Mouse (Mus musculus): ENCODE measurements at regions not wholly inside any gene's neighbourhood (a gene's known extent, or its start where the extent isn't known, plus 50 kb on each side); places are given as distances from the start of the nearest gene placed in this dataset.

DNA sequence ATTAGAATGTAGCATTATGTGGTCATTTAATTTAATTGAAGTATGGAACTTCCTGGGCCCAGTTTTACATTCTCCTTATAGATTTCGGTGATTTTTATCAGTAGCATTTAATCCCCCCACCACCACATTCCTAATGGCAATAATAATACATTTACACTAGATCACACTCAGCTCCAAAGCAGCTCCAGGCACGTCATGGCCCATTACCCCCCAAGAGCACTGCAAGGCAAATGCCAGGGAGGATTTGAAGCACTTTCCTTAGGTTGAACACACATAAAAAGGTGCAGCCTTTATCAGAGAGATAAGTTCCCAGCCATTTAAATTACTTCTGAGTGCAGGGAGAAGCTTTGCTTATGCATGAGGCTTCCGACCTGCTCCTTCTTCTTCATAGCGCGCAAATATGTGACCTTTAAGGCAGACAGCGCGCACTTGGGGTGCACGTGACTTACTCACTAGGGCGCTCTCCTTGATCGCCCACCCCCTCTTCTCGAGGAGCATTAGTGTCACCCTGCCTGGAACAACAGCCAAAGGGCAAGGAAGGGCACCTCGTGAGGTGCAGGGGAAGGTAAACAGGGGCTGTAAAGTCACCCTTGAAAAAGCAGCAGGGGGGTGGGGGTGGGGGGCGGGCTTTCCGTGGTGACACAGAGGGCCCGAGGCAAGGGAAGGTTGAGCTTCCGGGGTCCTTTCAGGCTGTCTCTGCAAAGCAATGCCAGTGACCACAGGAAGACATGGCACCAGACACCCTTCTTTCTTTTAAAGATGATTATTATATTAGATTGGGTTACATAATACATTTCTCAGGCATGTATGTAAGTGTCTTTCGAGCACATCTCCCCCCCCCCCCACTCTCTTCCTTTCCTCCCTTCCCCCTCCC lies 160.8 kb upstream of the Spats2l start:
- DNase-seq, result no peak
- H3K4me3 ChIP-seq (replicated peaks; ENCODE audit: extremely low read depth, low read depth, low read length), result peak overlapping the region; percentile 4
- 29% methylated on average over 17 of the region's 17 CpGs for WGBS

DNA sequence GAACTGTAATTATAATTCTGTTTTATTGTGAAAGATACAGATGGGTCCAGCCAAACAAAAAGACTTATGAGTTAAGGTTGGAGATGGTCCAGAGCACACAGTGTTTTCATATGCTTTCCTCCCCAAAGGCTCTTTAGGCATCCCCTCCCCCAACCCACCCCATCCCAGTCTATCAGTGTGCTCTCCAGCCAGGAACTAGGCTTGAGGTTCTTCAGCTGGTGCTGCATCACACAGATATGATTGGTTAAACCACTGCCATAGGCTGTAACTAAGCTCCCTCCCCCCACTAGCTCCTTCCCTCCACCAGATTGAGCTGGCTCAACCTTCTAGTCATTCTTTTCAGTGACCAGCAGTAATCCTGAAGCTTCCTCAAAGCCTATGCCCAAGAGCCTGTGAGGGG lies 158.8 kb upstream of the Spats2l start:
- Histone ChIP-seq H3K4me1 (ENCODE audit: control insufficient read depth, insufficient read depth, low read length) (no peaks in the 10 kb centered on the region; the same call in 1 of the 2 replicates), H3K4me3 (replicated peaks; ENCODE audit: extremely low read depth, low read depth, low read length) (no peak overlapping the region)
- TF ChIP-seq CTCF (IDR thresholded peaks at IDR 0.05; ENCODE audit: insufficient read depth, low read length) (no peak), POLR2A (IDR thresholded peaks at IDR 0.05; ENCODE audit: borderline replicate concordance, extremely low read depth, low read depth, low read length) (no peak)
- DNase-seq, result no peak

More for the DNA sequence above, 160.8 kb upstream of the Spats2l start:
- H3K4me1 ChIP-seq (ENCODE audit: control insufficient read depth, insufficient read depth, low read length), result no peaks in the 10 kb centered on the region; the same call in 1 of the 2 replicates
- TF ChIP-seq POLR2A (IDR thresholded peaks at IDR 0.05; ENCODE audit: borderline replicate concordance, extremely low read depth, low read depth, low read length), result no peak
- TF ChIP-seq CTCF (IDR thresholded peaks at IDR 0.05; ENCODE audit: insufficient read depth, low read length), result no peak

DNA sequence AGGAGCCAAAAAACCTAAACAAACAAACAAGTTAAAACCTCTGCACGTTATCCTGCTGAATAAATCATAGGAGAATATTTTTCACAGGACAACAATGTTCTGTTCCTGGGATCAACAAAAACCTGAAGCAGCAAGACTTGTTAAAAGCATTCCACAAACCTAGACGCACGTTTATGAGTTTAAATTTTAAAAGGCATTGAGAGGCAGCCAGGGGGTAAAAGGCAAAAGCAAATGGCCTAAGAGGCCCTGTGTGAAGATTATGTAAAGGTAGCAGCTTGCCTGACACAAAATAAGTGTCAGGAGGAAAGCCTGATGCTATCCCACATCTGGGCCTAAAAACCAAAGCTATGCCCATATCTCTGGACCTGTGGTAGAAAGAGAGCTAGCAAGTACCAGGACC lies 156.6 kb upstream of the Spats2l start:
- DNase-seq, result no peak
- Histone ChIP-seq H3K4me1 (ENCODE audit: control insufficient read depth, insufficient read depth, low read length) (no peaks in the 10 kb centered on the region; the same call in 1 of the 2 replicates), H3K4me3 (replicated peaks; ENCODE audit: extremely low read depth, low read depth, low read length) (no peak overlapping the region)
- WGBS, result 82% methylated on average over 3 of the region's 3 CpGs
- TF ChIP-seq CTCF (IDR thresholded peaks at IDR 0.05; ENCODE audit: insufficient read depth, low read length) (no peak), POLR2A (IDR thresholded peaks at IDR 0.05; ENCODE audit: borderline replicate concordance, extremely low read depth, low read depth, low read length) (no peak)

DNA sequence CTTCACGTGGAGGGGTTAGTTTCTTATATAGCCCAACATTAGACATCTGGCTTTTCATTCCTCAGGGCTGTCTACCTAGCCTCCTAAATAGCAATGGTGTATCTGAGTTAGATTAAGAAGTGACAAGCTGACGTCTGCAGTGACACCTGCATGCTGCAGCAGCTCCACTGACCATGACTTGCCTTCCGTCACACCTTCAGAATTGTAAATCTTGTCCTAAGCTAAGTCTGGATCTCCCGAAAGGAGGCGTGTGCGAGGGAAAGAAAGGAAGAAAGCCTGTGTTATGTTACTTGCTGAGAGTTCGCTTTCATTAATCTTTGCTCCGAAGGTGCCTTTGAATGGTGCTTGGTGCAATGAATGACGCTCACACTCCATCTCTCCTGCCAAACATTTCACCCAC lies 151.4 kb upstream of the Spats2l start:
- H3K4me1 ChIP-seq (ENCODE audit: control insufficient read depth, insufficient read depth, low read length), result no peaks in the 10 kb centered on the region
- 78% methylated on average over 9 of the region's 9 CpGs for WGBS
- no peak for TF ChIP-seq POLR2A (IDR thresholded peaks at IDR 0.05; ENCODE audit: borderline replicate concordance, extremely low read depth, low read depth, low read length)
- DNase-seq, result no peak
- H3K4me3 ChIP-seq (replicated peaks; ENCODE audit: extremely low read depth, low read depth, low read length), result no peak overlapping the region

DNA sequence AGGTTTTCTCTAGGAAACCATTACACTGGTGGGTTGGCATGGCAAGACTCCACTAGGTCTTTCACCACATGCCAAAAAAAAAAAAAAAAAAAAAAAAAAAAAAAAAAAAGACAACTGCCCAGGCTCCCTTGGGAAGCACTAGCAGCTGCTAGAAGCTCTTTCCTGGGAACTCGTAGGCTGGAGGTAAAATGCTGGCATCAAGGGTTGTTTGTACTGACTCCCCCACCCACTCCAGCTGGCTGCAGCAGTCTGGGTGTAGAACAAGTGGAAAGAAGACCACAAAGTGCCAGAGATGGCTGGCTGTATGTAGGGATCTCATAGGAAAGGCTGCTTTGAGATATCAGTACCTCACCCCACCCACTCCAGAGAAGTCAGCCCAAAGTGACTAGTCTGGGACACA lies 140.0 kb upstream of the Spats2l start:
- no peak for DNase-seq
- H3K4me1 ChIP-seq (ENCODE audit: control insufficient read depth, insufficient read depth, low read length), result no peaks in the 10 kb centered on the region
- H3K4me3 ChIP-seq (replicated peaks; ENCODE audit: extremely low read depth, low read depth, low read length), result no peak overlapping the region
- TF ChIP-seq POLR2A (IDR thresholded peaks at IDR 0.05; ENCODE audit: borderline replicate concordance, extremely low read depth, low read depth, low read length), result no peak
- TF ChIP-seq CTCF (IDR thresholded peaks at IDR 0.05; ENCODE audit: insufficient read depth, low read length), result no peak
- 37% methylated on average over 1 of the region's 1 CpGs for WGBS

DNA sequence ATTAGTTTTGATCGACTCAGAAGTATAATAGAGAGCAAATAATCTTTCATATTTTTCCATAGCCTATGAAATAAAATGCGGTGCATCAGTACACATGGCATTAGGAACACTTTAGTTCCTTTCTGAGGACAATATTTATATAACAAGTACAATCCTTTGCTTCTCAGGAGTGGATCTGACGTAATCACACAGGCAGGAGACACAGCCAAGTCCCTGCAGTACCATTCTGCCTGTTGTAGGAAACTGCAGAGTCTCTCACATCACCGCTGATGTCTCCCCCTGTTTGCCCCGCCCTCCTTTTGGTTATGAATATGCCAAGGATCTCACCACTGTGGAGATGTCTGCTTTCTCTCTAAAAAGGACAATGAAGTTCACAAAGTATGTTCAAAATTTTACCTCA lies 131.8 kb upstream of the Spats2l start:
- no peaks in the 10 kb centered on the region for H3K4me1 ChIP-seq (ENCODE audit: control insufficient read depth, insufficient read depth, low read length)
- TF ChIP-seq POLR2A (IDR thresholded peaks at IDR 0.05; ENCODE audit: borderline replicate concordance, extremely low read depth, low read depth, low read length), result no peak
- TF ChIP-seq CTCF (IDR thresholded peaks at IDR 0.05; ENCODE audit: insufficient read depth, low read length), result no peak
- H3K4me3 ChIP-seq (replicated peaks; ENCODE audit: extremely low read depth, low read depth, low read length), result no peak overlapping the region
- WGBS, result 65% methylated on average over 5 of the region's 5 CpGs
- no peak for DNase-seq

DNA sequence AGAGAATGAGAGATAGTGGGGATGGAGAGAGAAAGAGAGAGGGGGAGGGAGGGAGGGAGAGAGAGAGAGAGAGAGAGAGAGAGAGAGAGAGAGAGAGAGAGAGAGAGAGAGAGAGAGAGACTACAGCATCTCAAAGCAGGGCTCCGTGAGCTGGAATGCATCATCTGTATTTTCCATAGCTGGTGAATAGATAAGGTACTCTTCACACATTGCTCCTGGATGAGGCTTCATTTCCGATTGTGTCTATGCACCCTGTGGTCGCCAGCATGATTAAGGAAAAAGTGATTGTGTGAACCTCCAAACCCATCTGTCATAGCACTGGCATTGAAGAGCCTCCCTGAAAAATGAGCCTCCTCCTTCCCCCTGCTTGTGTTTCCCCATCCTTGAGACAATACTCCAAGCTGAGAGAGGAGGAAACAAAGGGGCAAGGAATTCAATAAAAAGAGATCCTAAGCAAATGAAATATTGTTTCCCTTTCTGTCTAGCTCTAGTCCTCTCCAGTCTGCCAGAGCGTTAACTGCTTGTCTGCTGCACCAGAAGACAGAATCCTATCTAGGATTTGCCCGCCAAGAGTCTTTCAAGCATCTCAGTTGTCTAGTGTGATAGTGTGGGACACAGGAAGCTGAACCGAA lies 130.4 kb upstream of the Spats2l start:
- Histone ChIP-seq H3K4me3 (replicated peaks; ENCODE audit: extremely low read depth, low read depth, low read length) (no peak overlapping the region), H3K4me1 (ENCODE audit: control insufficient read depth, insufficient read depth, low read length) (no peaks in the 10 kb centered on the region)
- 44% methylated on average over 6 of the region's 6 CpGs for WGBS
- no peak for TF ChIP-seq CTCF (IDR thresholded peaks at IDR 0.05; ENCODE audit: insufficient read depth, low read length)
- no peak for TF ChIP-seq POLR2A (IDR thresholded peaks at IDR 0.05; ENCODE audit: borderline replicate concordance, extremely low read depth, low read depth, low read length)
- no peak for DNase-seq

DNA sequence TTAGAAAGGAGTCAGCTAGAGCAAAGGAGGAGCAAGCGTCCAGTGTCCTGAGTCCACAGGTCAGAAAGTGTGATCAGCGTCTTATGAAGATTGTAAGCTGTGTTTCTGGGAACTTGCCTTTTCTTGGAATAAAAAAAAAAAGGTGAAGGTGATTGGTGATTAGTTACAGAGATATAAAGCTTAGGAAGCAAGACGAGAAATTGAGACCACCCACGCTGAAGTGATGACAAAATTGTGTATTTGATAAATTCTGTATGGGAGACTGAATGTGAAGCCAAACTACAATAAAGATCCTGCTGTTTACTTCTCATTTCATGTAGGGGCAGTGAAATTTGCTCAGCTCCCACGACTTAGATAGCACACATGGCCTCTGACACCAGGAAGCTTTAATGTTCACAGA lies 109.0 kb upstream of the Spats2l start:
- H3K4me1 ChIP-seq (ENCODE audit: control insufficient read depth, insufficient read depth, low read length), result no peaks in the 10 kb centered on the region
- 49% methylated on average over 5 of the region's 5 CpGs for WGBS
- DNase-seq, result no peak
- no peak for TF ChIP-seq POLR2A (IDR thresholded peaks at IDR 0.05; ENCODE audit: borderline replicate concordance, extremely low read depth, low read depth, low read length)
- no peak for TF ChIP-seq CTCF (IDR thresholded peaks at IDR 0.05; ENCODE audit: insufficient read depth, low read length)
- H3K4me3 ChIP-seq (replicated peaks; ENCODE audit: extremely low read depth, low read depth, low read length), result no peak overlapping the region

DNA sequence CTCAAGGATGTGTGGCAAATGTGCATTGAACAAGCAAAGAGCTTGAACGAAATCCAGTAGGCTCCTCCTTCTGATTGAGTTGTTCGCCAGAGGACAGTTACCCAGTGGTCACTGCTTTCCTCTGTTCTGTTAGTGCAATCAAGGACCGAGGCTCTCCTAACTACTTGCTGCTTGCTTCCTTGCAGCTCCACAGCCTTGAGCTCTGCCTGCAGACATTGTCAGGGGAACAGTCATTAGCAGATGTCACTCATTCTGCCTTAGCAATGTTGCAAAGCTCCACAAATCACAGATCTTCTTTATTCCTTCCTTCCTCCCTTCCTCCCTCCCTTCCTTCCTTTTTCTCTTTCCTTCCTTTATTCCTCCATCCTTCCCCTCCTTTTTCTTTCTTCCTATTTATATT lies 108.2 kb upstream of the Spats2l start:
- TF ChIP-seq CTCF (IDR thresholded peaks at IDR 0.05; ENCODE audit: insufficient read depth, low read length), result no peak
- no peak for TF ChIP-seq POLR2A (IDR thresholded peaks at IDR 0.05; ENCODE audit: borderline replicate concordance, extremely low read depth, low read depth, low read length)
- WGBS, result 54% methylated on average over 3 of the region's 3 CpGs
- H3K4me1 ChIP-seq (ENCODE audit: control insufficient read depth, insufficient read depth, low read length), result no peaks in the 10 kb centered on the region
- DNase-seq, result no peak
- H3K4me3 ChIP-seq (replicated peaks; ENCODE audit: extremely low read depth, low read depth, low read length), result no peak overlapping the region

DNA sequence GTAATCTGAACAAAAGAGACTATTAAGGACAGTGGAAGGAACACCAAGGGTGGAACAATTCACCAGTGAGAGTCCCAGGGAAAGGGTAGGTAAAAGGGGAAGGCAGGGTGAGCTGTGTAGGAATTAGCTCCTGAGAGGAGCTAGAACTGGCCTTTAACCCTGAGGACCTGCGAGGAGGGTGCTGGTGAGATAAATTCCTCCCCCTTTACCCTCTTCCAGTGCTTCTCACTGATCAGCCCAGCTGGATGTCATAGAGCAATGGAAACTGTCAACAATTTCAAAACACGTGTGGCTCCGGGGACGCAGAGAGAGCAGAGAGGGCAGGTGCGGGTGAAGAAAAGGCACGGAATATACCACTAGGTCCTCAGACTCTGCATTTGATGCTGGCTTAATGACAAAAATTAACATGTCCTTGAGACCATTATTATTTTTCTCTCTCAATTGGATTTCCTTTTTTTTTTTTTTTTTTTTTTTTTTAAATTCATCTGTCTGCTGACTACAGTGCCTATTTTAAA lies 107.7 kb upstream of the Spats2l start:
- 46% methylated on average over 6 of the region's 6 CpGs for WGBS
- Histone ChIP-seq H3K4me3 (replicated peaks; ENCODE audit: extremely low read depth, low read depth, low read length) (no peak overlapping the region), H3K4me1 (ENCODE audit: control insufficient read depth, insufficient read depth, low read length) (no peaks in the 10 kb centered on the region)
- no peak for TF ChIP-seq POLR2A (IDR thresholded peaks at IDR 0.05; ENCODE audit: borderline replicate concordance, extremely low read depth, low read depth, low read length)
- TF ChIP-seq CTCF (IDR thresholded peaks at IDR 0.05; ENCODE audit: insufficient read depth, low read length), result no peak
- DNase-seq, result no peak
